Mouse (Mus musculus) erythroblast, adult 5-6 weeks (primary cell): ENCODE results near the gene Btbd16. TPM values are rescaled to one million over a fixed set of nuclear protein-coding genes. Genes with fewer than 3 reads are reported as not detected.

ENCODE experiments used
- ATAC-seq: replicated peaks from 2 replicates; pipeline ENCODE4 v1.8.0; 2016; ENCODE audit warnings: moderate number of reproducible peaks, mild to moderate bottlenecking, moderate TSS enrichment, inconsistent platforms; ENCODE audit not compliant: poor library complexity, low FRiP score, severe bottlenecking
- total RNA-seq, 2 experiments: library from RNA; stranded (forward) in 1 of 2; stranded (reverse) in 1 of 2; fragments of 150-400 nt in 1 of 2; fragments of 200-764, 138-1000 nt in 1 of 2; gene quantifications; 2 replicates each; pipeline versions ENCODE4 v1.2.3 to v1.2.4; 2015 to 2017; ENCODE audit warnings: low replicate concordance in 2 of 2

Btbd16 gene
- total RNA-seq, 2 experiments from 2014 or later, result not detected

DNA sequence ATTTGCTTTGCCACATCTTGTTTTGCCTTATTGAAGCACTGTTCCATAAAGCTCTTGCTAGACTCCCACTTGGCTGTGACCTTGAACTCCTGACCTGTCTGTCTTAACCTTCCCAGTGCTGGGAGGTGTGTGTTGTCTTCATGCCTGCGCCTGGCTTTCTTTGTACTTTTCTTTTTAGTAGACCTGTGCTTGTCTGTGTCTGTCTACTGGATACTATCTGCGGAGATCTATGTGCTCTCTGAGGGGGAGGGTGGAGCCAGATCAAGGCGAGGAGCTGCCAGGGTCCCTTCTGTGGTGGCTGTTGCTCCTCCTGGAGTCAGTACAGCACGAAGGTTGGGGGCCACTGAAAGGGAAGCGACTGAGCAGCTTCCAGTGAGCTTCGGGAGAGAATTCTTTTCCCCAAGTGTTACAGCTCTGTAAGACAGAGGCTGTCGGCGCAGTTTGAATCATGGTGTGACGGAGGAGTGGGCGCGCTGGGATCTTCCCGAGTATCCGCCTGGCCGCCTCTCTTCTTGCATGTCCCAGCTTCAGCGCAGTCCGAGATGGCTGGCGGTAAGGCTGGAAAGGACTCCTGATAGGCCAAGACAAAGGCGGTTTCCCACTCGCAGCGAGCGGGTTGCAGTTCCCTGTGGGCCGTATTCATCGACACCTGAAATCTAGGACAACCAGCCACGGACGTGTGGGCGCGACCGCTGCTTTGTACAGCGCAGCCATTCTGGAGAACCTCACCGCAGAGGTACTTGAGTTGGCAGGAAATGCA lies 7.3 kb upstream of the Btbd16 start:
- ATAC-seq, result no peak

DNA sequence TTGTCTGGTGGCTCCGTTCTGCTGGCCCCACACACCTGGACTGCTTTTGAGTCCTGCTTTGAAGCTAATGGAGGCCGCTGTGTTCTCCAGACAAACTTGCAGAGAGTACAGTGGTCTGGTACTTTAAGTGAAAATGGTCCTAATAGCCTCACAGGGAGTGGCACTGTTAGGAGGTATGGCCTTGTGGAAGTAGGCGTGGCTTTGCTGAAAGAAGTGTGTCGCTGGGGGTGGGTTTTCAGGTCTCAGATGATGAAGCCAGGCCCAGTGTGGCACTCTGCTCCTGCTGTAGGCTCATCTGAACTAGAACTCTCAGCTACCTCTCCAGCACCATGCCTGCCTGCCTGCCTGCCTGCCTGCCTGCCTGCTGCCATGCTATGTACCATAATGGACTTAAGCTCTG lies 5.7 kb upstream of the Btbd16 start:
- no peak for ATAC-seq

DNA sequence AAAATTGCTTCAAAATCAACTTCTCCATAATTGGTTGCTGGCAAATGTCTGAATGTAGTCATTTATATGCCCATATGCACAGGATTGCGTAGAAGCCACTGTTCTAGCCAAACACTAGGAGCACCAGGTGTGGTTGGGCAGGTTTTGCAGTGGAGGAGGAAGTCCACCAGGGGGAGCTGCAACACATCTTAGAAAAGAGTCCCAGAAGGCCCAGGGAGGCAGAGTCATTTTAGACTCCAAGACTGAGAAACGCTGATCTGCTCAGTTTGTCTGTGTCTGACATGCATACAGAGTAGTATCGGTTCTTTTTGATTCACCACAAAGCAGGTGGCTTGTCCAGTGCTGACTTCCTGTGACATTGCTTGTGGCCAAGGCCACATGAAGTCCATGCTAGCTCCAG lies 3.2 kb upstream of the Btbd16 start:
- ATAC-seq, result peak; percentile 65; the same call in 1 of the 2 replicates

DNA sequence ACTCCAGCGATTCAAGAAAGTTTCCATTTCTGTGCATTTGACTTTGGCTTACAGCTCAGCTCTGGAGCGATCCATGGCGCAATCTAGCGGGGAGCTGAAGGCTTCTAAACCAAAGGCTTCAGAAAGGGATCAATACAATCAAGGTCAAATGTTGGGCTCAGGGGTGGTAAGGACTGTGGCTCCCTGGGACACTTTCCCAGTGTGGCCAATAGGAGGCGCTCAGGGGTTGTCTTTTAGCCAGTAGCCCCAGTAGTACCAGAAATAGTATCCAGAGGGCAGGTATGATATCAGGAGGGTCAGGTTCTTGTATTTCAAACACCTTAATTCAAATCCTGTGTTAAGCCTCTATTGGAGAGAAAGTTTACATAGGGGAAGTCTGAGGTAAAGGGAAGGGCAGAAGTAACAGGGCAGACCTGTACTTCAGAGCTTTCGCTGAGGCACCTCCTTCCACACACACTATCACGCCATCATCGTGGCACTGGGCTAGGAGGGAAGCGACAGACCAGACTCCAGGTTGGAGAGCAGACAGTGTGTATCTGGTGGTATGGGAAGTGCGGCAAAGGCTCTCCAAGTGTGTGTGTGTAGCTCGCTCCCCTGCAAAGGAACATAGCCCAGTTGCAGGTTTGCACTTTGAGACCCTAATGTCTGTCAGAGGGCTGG lies 568 bp upstream of the Btbd16 start:
- no peak for ATAC-seq

DNA sequence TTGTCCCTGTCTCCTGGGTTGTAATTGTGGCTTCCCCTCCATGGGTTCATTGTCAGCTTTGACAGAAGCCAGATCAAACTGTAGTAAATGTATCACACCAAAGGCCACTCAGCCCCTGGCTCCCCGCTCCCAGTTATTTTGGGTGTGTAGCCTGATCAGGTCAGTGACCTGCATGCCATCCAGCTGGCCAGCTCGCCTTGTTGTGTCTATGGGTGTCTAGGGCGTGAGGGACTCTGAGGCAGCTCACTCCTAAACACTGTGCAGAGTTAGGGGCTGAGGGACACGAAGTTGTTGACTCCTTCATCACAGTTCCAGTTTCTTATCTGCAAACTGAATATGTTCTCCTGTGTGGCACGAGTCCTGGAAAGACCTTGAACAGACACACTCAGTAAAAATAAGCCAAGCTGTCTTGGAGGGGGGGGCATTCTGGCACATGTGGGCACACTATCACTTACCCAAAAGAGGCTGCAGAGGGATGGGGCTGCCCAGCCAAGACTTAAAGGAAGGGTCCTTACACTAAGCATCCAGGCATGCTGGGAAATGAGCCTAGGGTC lies 7.1 kb downstream of the Btbd16 start:
- ATAC-seq, result no peak

DNA sequence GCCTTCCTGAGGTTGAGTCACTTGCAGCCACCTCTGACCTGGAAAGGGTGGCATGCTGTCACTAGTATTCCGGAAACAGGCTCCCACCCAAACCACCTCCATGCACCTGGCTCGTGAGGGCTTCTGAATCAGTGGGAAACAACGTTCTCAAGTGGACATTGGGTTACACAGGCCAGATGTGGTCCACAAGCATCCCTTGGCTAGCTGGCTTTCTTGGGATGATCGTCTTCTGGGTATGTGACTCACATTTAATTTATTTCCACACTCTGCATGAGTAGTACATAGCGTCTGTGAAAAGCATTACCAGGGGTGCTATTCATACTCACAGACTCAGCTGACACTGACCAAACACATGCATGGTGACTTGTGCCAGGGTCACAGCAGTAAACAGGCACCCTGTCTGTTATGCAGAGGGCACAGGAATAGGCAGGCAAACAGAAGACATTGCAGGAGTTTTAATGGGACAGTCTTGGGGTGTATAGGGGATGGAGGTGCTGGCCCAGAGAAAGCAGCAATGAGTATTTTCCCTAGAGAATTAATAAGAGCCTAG lies 8.7 kb downstream of the Btbd16 start:
- no peak for ATAC-seq

DNA sequence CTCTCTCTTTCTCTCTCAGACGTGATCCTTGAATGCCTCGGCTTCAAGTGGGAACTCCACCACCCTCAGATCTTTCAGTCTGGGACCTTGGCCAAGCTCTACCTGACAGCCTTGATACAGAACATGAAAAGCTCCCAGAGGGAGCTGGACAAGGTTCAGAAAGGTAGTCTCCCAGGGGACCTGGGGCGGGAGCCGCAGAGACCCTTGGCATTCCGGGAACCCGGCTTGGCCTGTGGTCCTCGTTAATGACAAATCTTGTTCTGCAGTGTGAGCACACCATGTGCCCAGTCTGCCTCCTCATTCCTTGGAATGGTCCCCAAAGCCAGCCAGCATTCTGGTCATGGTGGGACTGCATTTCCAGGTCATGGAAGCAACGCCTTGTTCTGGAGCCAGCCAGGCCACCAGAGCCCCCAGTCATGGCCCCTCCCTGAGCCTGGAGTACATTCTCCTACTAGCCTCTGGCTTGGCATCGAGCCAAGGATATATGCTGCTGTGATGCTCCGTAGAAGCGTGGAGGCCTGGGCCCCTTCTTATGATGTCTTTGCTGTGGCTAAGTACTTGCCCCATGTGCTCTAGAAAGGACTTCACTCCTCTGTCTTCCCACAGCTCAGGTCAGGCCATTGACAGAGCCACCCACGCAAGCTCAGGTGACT lies 12.2 kb downstream of the Btbd16 start:
- ATAC-seq, result no peak

DNA sequence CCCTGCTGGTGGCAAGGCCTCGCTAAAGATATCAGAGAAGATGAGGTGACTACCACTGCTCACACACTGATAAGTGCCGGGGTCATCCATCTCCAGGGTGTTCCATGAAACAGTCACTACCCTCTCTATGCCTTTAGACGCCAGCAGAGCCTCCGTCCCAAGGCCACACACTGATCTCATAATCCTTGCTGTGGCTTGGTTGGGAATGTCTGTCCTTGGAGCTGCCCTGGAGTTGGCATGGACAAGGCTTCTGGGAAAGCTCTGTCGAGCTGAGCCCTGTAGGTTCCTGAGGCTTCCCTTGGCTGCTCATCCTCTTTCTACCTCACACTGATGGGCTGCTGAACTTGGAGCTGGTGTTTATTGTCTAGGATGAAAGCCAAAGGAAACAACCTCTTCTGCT lies 12.8 kb downstream of the Btbd16 start:
- ATAC-seq, result no peak

DNA sequence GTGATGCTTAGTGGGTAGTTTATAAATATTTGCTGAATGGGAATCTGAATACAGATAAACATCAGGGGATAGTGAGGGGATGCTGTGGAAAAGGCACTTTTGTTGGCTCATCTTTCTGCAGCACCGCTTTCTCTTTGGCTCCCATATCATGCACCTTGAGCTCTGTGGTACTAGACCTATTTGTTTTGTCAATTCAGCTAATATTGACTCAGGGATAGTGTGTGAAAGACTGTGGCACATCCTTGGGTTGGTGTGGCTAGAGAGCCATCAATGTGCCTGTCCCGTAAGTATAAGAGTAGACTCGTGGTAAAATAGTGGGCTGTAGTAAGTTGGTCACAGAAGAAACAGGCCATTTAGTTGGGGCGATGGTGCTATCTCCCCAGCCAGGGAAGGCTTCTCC lies 13.7 kb downstream of the Btbd16 start:
- no peak for ATAC-seq

DNA sequence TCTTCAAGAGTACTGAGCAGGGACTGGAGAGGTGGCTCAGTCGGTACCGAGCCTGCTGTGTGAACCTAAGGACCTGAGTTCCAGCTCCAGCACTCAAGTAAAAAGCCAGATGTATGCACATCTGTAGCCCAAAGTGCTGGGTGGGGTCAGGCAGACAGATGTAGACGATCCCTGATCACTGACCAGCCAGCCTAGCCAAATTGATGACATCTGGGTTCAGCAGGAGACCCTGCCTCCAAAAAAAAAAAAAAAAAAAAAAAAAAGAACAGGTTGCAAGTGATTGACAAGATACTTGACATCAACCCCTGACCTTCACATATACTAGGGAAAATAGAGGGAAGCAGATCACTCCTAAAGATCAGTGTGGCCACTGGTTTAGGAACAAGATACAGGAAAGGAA lies 15.1 kb downstream of the Btbd16 start:
- ATAC-seq, result no peak

DNA sequence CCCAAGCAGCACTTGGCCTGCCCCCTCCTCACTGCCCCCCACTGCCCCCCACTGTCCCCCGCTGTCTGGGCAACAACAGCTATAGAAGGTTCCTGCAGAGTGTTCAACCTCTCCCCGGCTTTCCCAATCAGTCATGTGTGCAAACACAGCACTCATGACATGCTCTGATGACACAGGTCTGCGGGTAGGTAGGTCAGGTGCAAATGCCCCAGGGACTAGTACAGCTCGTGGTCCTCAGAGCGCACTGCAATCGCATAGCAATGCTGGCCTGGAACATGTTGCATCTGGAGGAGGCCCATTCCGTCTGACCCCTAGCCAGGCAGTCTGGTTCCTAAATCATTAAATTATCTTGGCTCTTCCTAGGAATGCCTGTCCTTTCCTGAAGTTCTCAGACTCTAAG lies 15.6 kb downstream of the Btbd16 start:
- no peak for ATAC-seq

DNA sequence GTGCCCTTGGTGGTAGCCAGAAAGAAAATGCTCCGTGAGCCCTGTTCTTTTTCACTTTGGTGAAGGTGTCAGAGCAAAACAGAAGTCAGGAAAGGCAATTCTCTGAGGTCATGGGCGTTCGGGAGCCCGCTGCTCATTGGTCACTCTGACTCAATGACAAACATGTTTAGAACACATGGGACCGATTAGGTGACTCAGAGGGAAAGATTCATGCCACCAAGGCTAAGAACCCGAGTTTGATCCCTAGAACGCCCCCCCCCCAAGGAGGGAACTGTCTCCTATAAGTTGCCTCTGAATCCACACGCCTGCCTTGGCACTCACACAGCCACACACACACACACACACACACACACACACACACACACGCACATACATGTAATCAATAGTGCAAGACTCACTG lies 19.8 kb downstream of the Btbd16 start:
- ATAC-seq, result no peak

DNA sequence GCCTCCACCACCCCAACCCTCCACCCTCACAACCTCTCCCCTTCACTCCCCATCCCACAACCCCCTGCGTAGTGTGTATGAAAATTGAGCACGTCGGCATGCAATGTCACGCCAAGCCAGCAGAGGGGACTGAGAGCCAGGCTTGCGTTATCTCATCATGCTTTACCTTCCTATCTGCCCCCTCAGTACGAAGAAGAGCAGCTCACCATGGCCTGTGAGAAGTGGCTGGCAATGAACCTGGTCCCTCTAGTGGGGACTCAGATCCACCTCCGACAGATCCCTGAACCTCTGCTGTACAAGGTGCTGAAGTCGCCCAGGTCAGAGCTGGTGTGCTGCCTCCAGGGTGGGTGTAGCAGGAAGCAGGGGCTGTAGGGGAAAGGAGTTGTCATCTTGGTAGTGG lies 22.9 kb downstream of the Btbd16 start:
- no peak for ATAC-seq

DNA sequence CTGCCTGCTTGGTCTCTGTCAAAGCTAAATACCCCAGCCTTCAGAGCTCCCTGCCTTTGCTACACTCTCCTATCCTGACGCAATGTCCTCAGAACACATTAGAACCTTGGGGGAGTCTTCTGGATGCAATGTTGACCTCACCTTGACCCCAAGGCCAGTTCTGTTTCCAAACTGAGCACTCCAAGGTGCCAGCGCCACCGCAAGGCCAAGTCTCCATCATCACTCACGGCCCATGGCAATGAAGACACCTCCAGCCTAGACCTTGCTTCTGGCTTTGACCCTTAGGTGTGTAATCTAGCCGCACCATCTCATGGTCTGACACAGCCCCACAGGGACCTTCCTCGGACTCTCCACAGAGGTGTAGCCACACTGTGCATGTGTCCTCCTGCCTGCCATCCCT lies 23.7 kb downstream of the Btbd16 start:
- no peak for ATAC-seq

DNA sequence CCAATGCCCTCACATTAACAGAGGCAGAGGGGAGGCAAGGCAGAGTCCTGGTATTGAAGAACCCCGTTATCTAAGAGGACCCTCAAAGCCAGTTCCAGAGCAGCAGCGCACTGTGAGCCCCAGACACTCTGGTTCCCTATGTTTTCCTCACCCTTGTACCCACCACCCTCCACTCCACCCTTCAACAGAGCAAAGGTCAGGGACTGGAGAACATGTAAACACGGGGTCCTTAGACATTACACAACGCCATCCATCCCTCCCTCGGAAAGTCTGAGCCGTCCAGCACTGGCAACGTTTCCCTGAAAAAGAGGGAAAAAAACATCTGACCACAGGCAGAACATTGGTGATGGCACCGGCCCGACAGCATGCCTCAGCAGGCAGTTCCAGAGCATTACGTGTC lies 25.5 kb downstream of the Btbd16 start:
- no peak for ATAC-seq

DNA sequence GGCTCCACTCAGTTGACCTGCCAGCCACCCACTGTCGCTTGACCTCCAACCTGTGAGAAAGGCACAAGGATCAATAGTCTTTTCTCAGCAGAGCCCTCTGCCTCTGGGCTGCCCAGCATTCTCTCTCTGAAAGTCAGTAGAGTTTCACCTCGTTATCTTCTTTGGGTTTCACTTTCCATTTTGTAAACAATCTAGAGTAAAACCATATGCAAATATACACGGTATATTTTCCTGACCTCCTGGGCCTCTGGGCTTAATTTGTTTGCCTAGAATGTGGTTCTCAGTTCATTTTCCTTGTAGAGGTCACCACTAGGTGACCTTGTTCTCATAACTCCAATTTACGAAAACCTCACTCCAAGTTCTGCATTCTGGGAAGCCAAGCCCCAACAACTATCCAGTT lies 26.8 kb downstream of the Btbd16 start:
- ATAC-seq, result no peak

DNA sequence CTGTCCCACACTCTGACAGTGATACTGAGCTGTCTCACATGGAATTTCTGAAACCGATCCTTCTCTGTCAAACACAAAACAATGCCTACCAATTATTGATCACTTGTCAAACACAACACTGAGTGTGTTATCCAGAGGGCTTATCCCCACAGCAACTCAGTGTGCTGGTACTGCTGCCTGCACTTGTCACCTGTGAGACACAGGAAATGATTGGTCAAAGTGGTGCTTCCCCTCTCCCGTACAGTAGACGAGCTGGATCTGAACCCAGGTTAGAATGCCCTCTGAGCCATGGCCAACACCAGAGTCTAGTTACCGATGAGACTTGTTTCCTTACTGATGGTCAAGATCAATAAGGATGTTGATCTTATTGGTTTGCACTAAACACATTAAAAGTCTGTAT lies 27.9 kb downstream of the Btbd16 start:
- no peak for ATAC-seq

DNA sequence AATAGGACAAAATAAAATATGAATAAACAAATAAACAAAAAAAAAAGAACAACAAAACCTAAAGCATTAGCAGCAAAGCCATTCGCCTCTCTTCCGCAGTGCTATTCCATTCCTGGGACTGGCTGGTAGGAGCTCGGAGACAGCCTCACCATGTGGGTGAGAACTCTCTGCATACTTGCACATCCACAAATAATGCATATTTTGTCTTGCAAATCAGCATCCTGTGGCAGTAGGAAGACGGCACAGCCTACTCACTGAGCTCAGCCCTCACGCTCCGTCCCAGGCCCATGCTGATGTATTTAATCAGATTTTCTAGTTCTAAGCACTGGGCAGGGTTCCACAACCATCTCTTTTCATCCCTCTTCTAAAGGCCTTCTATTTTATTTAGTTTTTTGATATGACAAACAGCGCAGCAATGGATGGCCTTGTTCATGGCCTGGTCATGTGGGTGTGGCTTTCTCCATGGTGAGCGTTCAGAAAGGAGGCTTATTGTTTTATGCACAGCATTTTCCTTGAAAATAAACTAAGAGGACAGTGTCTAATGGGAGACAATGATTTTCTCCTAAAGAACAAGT lies 29.5 kb downstream of the Btbd16 start:
- no peak for ATAC-seq

DNA sequence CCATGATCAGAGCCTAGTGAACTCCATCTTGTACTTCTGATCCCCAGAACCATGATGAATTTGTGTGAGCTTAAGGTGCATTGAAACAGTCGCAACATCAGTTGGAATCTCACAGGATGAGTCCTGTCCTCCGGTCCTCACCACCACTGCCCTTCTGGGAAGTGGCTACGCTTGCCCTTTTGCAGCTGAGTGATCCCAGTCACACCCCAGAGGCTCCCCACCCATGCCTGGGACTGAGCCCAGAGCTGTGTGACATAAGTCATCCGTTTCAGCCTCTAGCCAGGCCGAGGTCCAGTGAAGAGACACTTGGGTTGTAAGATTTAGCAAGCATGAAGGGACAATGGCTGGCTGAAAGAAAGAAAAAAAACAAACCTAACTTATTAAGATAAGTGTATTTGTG lies 31.1 kb downstream of the Btbd16 start:
- ATAC-seq, result no peak

DNA sequence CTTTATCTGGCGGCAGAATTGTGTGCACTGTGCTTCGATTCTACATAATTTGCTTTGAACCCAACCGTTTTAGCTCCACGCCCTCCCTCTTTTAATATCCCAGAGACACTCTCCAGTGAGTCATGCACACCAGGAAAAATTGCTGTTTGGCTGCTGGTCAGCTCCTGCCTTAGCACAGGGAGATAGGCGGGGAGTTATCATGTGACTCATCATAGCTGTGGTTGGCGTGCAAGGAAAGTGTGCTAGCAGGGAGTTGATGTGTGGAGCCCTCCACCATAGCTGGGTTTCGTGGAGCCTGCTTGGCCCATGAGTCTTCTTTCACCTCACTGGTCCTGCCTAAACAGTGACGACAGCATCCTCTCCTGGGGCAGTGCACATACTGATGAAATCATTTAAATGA lies 33.9 kb downstream of the Btbd16 start:
- ATAC-seq, result no peak
